Mouse (Mus musculus) inflammation-experienced regulatory T-cells, adult 16 weeks (primary cell): ENCODE data around the gene Lrrc8a. TPM values are rescaled to one million over a fixed set of nuclear protein-coding genes. Genes with fewer than 3 reads are reported as not detected.

Experiments
- polyA plus RNA-seq: library from polyadenylated mRNA; unstranded; fragments of 100-300 nt; shearing (Covaris generic); gene quantifications from one replicate; pipeline ENCODE4 v1.2.1, GENCODE M21; 2017

The Lrrc8a gene
- polyA plus RNA-seq, result 6.4 TPM

GRCm38 (mm10) chr2:30237199-30237880, at the start of gene Lrrc8a:
Gene Lrrc8a, plus strand, starts transcription at chr2:30237715.

GRCm38 (mm10) chr2:30205629-30206357, 31.7 kb upstream of the Lrrc8a start, which contains the start of gene Kyat1:
Gene Kyat1, minus strand, starts transcription at chr2:30205847.

GRCm38 (mm10) chr2:30240267-30240666, 2.8 kb downstream of the Lrrc8a start, which contains the start of gene Gm28035:
Gene Gm28035, plus strand, starts transcription at chr2:30240567.

GRCm38 (mm10) chr2:30265767-30266253, 28.3 kb downstream of the Lrrc8a start, which contains the start of gene Phyhd1:
Gene Phyhd1, plus strand, starts transcription at chr2:30266203.

GRCm38 (mm10) chr2:30280743-30281142, 43.2 kb downstream of the Lrrc8a start, which contains the start of gene Gm28038:
Gene Gm28038, plus strand, starts transcription at chr2:30281043.

GRCm38 (mm10) chr2:30286192-30287026, 48.9 kb downstream of the Lrrc8a start, which contains the start of the genes Dolk and Nup188:
Gene Dolk, minus strand, starts transcription at chr2:30286334.
Gene Nup188, plus strand, starts transcription at chr2:30286397.

Other genes with a start within 250 kb of the Lrrc8a start
- gene Wdr34, start 188.8 kb upstream of the Lrrc8a start, polyA plus RNA-seq, result 1.7 TPM
- gene Set, start 180.3 kb upstream of the Lrrc8a start, polyA plus RNA-seq, result 141 TPM
- 2.5 TPM for gene Pkn3, start 160.0 kb upstream of the Lrrc8a start, polyA plus RNA-seq
- 32.3 TPM for gene Zdhhc12, start 144.1 kb upstream of the Lrrc8a start, polyA plus RNA-seq
- 37.3 TPM for gene Zer1, start 113.1 kb upstream of the Lrrc8a start, polyA plus RNA-seq
- gene Tbc1d13, start 104.0 kb upstream of the Lrrc8a start, polyA plus RNA-seq, result 8.8 TPM
- 2.6 TPM for gene Endog, start 66.2 kb upstream of the Lrrc8a start, polyA plus RNA-seq
- 47.6 TPM for gene Spout1, start 59.3 kb upstream of the Lrrc8a start, polyA plus RNA-seq
- 11.9 TPM for gene Kyat1, start 31.9 kb upstream of the Lrrc8a start, polyA plus RNA-seq
- gene Gm28035, start 2.9 kb downstream of the Lrrc8a start, polyA plus RNA-seq, result 1.6 TPM
- gene Phyhd1, start 28.5 kb downstream of the Lrrc8a start, polyA plus RNA-seq, result 4.7 TPM
- not detected for gene Gm28038, start 43.3 kb downstream of the Lrrc8a start, polyA plus RNA-seq
- 19.2 TPM for gene Dolk, start 48.6 kb downstream of the Lrrc8a start, polyA plus RNA-seq
- 25.2 TPM for gene Nup188, start 48.7 kb downstream of the Lrrc8a start, polyA plus RNA-seq
- gene Sh3glb2, start 121.6 kb downstream of the Lrrc8a start, polyA plus RNA-seq, result 145 TPM
- 16.8 TPM for gene Miga2, start 126.5 kb downstream of the Lrrc8a start, polyA plus RNA-seq
- gene Dolpp1, start 154.5 kb downstream of the Lrrc8a start, polyA plus RNA-seq, result 39.1 TPM
- gene Crat, start 178.1 kb downstream of the Lrrc8a start, polyA plus RNA-seq, result 7.4 TPM
- gene Ptpa, start 178.3 kb downstream of the Lrrc8a start, polyA plus RNA-seq, result 137 TPM
- 0.24 TPM for gene Ier5l, start 236.5 kb downstream of the Lrrc8a start, polyA plus RNA-seq